Mouse (Mus musculus): ENCODE results near the gene Pkig.

DNA sequence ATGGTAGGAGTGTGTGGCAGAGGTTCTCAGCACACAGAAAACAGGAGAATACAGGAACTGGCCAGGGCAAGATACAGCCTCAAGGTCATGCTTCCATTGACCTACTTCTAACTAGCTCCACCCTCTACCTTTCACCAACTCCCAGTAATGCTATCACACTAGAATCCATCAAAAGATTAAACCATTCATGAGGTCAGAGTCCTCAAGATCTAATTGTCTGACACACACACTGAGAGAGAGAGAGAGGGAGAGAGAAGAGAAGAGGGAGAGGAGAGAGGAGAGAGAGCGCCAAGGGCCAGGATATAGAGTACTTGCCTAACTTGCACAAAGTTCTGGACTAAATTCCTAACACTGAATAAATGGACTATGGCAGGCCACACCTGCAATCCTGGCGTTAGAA lies 24.2 kb downstream of the Pkig start:
- TF ChIP-seq CTCF (IDR thresholded peaks at IDR 0.05) (no peak), POLR2A (IDR thresholded peaks at IDR 0.05; ENCODE audit: insufficient read depth, low read depth, low read length) (no peak), EP300 (IDR thresholded peaks at IDR 0.05; ENCODE audit: insufficient read depth, low read depth, low read length) (no peak)
